Mouse (Mus musculus) heart, adult 9 months (tissue): Measurements from ENCODE around the gene Rbm43.
A peak's percentile ranks its signal among the peaks of the same experiment; 100 is the strongest.

ENCODE experiments used
- DNase-seq, 2 experiments: peaks; one replicate each; pipeline ENCODE4 v3.0.0; 2022; ENCODE audit warnings: low spot score in 2 of 2

Rbm43 gene

DNA sequence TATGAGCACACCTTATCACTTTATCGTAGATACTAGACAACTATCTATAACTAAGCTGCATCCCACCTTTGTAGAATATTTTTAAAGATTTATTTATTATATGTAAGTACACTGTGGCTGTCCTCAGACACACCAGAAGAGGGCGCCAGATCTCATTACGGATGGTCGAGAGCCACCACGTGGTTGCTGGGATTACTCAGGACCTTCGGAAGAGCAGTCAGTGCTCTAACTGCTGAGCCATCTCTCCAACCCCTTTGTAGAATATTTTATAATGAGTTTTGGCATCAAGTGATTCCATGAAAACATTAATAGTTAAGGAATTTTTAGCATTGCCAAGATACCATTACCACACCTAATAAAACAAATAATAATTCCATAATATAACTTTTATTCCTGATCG is 20.4 kb downstream of the Rbm43 start:
- DNase-seq, result no peak

DNA sequence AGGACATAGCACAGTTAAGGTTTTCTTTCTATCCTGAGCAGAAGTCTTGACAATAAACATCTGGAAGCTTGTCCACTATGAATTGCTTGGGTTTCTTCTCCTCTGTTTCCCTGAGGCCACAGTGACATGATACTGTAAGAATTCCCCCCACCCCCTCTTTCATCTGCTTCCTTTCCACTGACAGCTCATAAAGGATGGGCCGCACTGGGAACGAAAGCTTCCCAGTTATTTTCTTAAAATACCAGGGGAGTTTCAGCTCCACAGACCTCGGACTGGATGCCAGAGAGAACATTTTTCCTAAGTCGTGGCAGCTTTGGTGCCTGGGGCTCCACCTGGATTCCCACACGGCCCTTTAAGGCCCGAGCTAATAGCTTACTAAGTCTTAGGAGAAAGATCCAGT is 22.2 kb downstream of the Rbm43 start:
- no peak for DNase-seq

DNA sequence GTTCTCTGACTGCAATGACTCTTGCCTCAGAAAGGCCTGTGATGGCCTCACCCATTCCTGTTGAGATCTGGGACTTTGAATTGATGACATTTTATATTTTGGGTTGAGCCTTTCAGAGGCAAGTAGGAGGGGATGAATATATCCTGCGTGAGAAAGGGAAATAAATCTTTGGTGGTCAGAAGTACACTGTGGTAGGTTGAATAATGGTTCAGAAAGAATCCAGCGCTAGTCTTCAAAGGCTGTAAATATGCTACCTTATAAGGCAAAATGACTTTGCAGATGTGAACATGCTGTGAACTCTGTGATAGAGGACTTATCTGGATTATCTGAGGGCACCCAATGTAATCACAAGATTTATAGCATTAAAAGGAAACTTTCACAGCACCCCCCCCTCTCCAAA is 23.1 kb downstream of the Rbm43 start:
- DNase-seq, result no peak

DNA sequence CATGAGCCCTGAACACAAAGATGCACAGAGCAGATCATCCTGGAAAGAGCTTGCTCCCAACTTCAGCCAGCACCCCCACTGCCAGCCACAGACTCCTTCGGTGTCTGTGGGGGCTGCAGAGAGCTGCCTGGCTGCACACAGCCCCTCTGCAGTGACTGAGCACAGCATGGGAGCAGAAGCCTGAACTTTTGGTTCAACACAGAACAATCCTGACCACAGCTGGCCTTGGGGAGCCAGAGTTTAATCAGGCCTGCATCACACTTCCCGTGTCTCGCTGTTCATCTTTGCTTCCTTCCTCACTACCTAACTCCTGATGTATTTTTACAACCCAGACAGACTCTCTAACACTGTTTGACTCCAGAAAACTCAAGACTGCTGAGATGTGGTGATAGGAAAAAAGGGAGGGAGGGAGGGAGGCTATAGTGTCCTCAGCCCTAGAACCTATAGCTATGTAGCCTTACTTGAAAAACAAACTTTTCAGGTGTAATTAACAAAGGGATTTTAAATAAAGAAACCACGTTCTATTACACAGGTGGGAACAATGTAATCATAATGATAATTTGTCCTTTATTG is 27.3 kb downstream of the Rbm43 start:
- no peak for DNase-seq

DNA sequence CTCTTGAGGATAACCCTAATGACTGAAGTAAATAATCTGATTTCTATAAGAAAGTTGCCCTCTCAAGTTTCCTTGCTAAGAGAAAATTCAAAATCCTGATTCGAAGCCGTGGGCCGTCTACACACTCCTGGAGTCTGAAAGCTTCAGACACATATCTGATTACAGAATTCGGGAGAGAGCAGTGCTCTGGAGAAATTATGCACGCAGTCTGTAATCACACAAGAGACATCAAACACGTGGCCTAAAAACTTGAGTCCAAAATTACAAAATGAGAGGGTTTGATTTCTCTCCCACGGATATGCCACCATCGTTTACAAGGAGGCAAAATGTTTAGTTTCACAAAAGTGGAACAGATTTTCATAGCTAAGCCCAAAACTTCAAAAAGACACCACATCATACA is 29.3 kb downstream of the Rbm43 start:
- no peak for DNase-seq

DNA sequence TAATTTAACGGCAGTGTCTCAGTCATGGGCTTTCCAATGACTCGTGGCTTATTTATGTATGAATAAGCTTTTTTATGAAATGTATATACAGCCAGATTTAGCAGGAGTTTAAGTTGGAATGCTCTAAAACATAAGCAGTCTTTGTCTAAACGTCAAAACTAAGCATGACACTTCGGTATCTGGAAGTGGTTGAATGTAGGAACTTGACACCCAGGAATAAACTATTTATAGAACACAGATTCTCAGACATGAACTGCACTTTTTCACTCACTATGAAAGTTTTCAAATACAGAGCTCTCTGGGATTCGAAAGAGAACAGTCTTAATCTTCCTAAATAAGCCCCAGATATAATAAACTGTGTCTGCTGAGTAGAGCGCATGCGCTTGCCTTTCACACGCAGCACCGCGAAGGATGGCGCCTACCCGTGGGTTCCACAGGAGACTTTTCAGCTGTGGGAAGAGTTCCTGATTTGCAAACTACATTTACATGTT is 42.5 kb downstream of the Rbm43 start:
- no peak for DNase-seq

DNA sequence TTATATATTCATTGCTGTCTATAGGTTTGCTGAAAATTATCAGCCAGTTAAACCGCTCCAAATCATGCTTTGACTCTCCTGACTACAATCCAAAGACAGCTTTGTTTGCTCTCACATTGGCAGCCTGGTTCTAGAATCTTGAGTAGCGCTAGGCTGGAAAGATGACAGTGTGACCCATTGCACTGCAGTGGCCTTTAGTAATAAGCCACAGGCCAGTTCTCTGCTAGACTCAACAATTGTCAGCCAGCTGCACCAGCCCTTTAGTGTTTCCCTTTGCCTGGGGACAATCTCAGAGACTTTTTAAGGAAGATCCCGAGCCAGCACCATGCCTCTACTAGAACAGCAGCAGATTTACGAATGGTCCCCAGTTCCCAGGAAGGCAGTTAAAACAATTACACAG is 44.0 kb downstream of the Rbm43 start:
- DNase-seq, result no peak

DNA sequence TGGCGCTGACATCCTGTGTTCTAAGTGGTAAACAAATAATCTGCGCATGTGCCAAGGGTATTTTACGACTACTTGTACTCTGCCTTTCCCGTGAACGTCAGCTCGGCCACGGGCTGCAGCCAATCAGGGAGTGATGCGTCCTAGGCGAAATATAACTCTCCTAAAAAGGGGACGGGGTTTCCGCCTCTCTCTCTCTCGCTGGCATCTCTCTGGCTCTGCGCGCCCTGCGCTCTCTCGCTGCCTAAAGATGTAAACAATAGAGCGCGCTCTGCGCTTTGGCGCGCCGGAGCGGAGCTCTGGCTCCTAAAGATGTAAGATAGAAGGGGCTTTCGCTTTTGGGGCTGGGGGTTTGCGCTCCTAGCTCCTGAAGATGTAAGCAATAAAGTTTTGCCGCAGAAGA is 44.8 kb downstream of the Rbm43 start:
- DNase-seq, result peak; percentile 5 to 26

DNA sequence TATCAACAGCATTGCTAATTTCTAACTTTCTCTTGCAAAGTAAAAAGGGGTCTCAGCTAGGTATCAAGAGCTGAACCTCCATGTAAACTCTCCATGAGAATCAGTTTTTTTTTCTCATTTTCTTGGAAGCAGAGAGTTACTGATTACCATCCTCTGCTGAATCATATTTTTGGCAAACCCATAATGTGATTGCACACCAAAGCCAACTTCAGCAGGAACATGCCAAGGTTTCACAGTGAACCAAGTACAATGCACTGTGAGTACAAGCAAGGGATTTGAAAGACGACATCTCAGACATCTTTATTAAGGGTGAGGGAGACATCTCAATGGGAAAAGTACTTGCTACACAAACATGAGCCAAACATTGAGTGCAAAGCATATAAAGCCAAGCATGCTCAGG is 54.8 kb downstream of the Rbm43 start:
- DNase-seq, result no peak
